ENCODE assay signal across 23 mouse cellular contexts in the genomic region with DNA sequence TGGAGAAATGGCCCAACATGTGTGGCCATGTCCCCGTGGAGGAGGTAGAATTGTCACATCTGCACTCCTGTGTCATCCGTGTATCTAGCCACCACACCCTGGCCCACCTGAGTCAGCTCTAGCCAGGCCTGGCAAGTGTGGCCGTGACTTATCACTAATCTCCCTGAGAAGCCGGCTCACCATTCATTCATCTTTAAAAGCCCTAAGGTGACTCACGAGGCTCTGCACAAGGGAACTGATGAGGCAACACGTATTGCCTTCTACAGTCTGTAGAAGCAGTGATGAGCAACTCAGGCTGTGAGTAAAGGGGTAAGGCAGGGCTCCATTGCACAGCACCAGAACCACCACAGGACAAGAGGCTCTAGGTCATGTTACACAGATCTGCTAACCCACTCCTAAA.
DNase-seq lines count a peak whose midpoint lies in the region; ATAC-seq and TF ChIP-seq lines count a peak whose summit lies in the region.
"Had no signal": no experiment of that assay in that cellular context is flagged by ENCODE, and none has a peak within 500 bp of the region (broad histone marks: within the 10 kb centered on the region; RNA-seq: fewer than 3 reads in every experiment).

No protein-coding gene starts in this region.

- H3K4me2 ChIP-seq in intestine, postnatal 0 days (replicated peaks; ENCODE audit: low read depth), result no peak overlapping the region
- H3K4me2 ChIP-seq in kidney, embryonic 16.5 days (replicated peaks; ENCODE audit: low read depth, low read length), result no peak overlapping the region
- no peak overlapping the region for H3K4me2 ChIP-seq in liver, embryonic 11.5 days
- H3K4me2 ChIP-seq: forebrain, embryonic 13.5 days; heart, embryonic 15.5 days; hindbrain, embryonic 15.5 days; limb, embryonic 15.5 days; liver, embryonic 15.5 days; lung, embryonic 15.5 days; midbrain, embryonic 15.5 days had no signal

- no peaks in the 10 kb centered on the region for H3K27me3 ChIP-seq in intestine, postnatal 0 days (replicated peaks; ENCODE audit: control insufficient read depth, insufficient read depth, low read length)
- no peaks in the 10 kb centered on the region for H3K27me3 ChIP-seq in kidney, embryonic 16.5 days (ENCODE audit: insufficient read depth, low read length)
- no peaks in the 10 kb centered on the region for H3K27me3 ChIP-seq in liver, embryonic 11.5 days (replicated peaks; ENCODE audit: control insufficient read depth, insufficient read depth, low read length)
- H3K27me3 ChIP-seq: forebrain, embryonic 13.5 days; heart, embryonic 15.5 days; hindbrain, embryonic 15.5 days; limb, embryonic 15.5 days; liver, embryonic 15.5 days; lung, embryonic 15.5 days; midbrain, embryonic 15.5 days had no signal

- no peaks in the 10 kb centered on the region for H3K9me3 ChIP-seq in intestine, postnatal 0 days (ENCODE audit: control insufficient read depth)
- no peaks in the 10 kb centered on the region for H3K9me3 ChIP-seq in kidney, embryonic 16.5 days (ENCODE audit: low read length)
- H3K9me3 ChIP-seq in liver, embryonic 11.5 days (ENCODE audit: control insufficient read depth, low read length), result no peaks in the 10 kb centered on the region
- H3K9me3 ChIP-seq: forebrain, embryonic 13.5 days; heart, embryonic 15.5 days; hindbrain, embryonic 15.5 days; limb, embryonic 15.5 days; liver, embryonic 15.5 days; lung, embryonic 15.5 days; midbrain, embryonic 15.5 days had no signal

- H3K36me3 ChIP-seq in intestine, postnatal 0 days (ENCODE audit: control insufficient read depth, insufficient read depth), result no peaks in the 10 kb centered on the region
- H3K36me3 ChIP-seq in kidney, embryonic 16.5 days (ENCODE audit: insufficient read depth, low read length), result no peaks in the 10 kb centered on the region
- H3K36me3 ChIP-seq in liver, embryonic 11.5 days (ENCODE audit: control insufficient read depth, insufficient read depth, low read length), result no peaks in the 10 kb centered on the region
- H3K36me3 ChIP-seq: heart, embryonic 15.5 days; hindbrain, embryonic 15.5 days; limb, embryonic 15.5 days; liver, embryonic 15.5 days; lung, embryonic 15.5 days; midbrain, embryonic 15.5 days had no signal

- 36% methylated on average over 6 of the region's 6 CpGs for WGBS in intestine, postnatal 0 days
- 70% methylated on average over 6 of the region's 6 CpGs for WGBS in kidney, embryonic 16.5 days
- 67% methylated on average over 6 of the region's 6 CpGs for WGBS in liver, embryonic 11.5 days

- peak; percentile 70 for ATAC-seq in intestine, postnatal 0 days
- no peak for ATAC-seq in kidney, embryonic 16.5 days (ENCODE audit: low FRiP score, low TSS enrichment)
- ATAC-seq in liver, embryonic 11.5 days (replicated peaks; ENCODE audit: low FRiP score), result no peak
- ATAC-seq: forebrain, embryonic 13.5 days; midbrain, embryonic 15.5 days had no signal

- no peaks in the 10 kb centered on the region; the same call in 1 of the 2 replicates for H3K4me1 ChIP-seq in intestine, postnatal 0 days (replicated peaks; ENCODE audit: control insufficient read depth, insufficient read depth, low read length)
- H3K4me1 ChIP-seq in kidney, embryonic 16.5 days (ENCODE audit: insufficient read depth, low read length), result no peaks in the 10 kb centered on the region
- H3K4me1 ChIP-seq in liver, embryonic 11.5 days (replicated peaks; ENCODE audit: control insufficient read depth, insufficient read depth, low read length), result no peaks in the 10 kb centered on the region
- H3K4me1 ChIP-seq: forebrain, embryonic 13.5 days; heart, embryonic 15.5 days; hindbrain, embryonic 15.5 days; liver, embryonic 15.5 days; midbrain, embryonic 15.5 days had no signal

- H3K9ac ChIP-seq in intestine, postnatal 0 days (ENCODE audit: low read depth, low read length), result no peak overlapping the region
- H3K9ac ChIP-seq in kidney, embryonic 16.5 days (replicated peaks; ENCODE audit: low read length), result no peak overlapping the region
- H3K9ac ChIP-seq in liver, embryonic 11.5 days (ENCODE audit: low read depth, low read length), result no peak overlapping the region
- H3K9ac ChIP-seq: forebrain, embryonic 13.5 days; heart, embryonic 15.5 days; hindbrain, embryonic 15.5 days; limb, embryonic 15.5 days; liver, embryonic 15.5 days; lung, embryonic 15.5 days; midbrain, embryonic 15.5 days had no signal

- peak; percentile 68 for DNase-seq in adrenal gland, adult 2 months
- DNase-seq in adrenal gland, postnatal 4 days (ENCODE audit: low spot score in 2 of 2), result no peak
- peak; percentile 5 for DNase-seq in adrenal gland, postnatal 25 days
- DNase-seq in urinary bladder, postnatal 4 days (ENCODE audit: low spot score in 2 of 2), result no peak
- no peak for DNase-seq in liver, embryonic 11.5 days (ENCODE audit: low spot score)
- DNase-seq: cerebellum, adult 8-10 months; cerebellum, postnatal 36 days; heart, postnatal 36 days; kidney, adult 11 months; kidney, postnatal 10 days; left cerebral cortex, postnatal 4 days; lung, postnatal 36 days; right cerebral cortex, adult 18-20 months; right cerebral cortex, postnatal 4 days had no signal

- H3K4me3 ChIP-seq in intestine, postnatal 0 days (ENCODE audit: low read depth, low read length), result no peak overlapping the region
- H3K4me3 ChIP-seq in kidney, embryonic 16.5 days (ENCODE audit: low read length), result no peak overlapping the region
- no peak overlapping the region for H3K4me3 ChIP-seq in liver, embryonic 11.5 days (ENCODE audit: low read depth, low read length)
- H3K4me3 ChIP-seq: forebrain, embryonic 13.5 days; heart, embryonic 15.5 days; hindbrain, embryonic 15.5 days; limb, embryonic 15.5 days; liver, embryonic 15.5 days; lung, embryonic 15.5 days; midbrain, embryonic 15.5 days had no signal

- peak; percentile 16 for TF ChIP-seq CTCF in intestine, postnatal 0 days (IDR thresholded peaks at IDR 0.05; ENCODE audit: low read depth)

- no peak overlapping the region for H3K27ac ChIP-seq in intestine, postnatal 0 days (ENCODE audit: low read depth, low read length)
- H3K27ac ChIP-seq in kidney, embryonic 16.5 days (ENCODE audit: low read length), result no peak overlapping the region
- no peak overlapping the region for H3K27ac ChIP-seq in liver, embryonic 11.5 days (ENCODE audit: low read depth, low read length)
- H3K27ac ChIP-seq: forebrain, embryonic 13.5 days; heart, embryonic 15.5 days; hindbrain, embryonic 15.5 days; limb, embryonic 15.5 days; liver, embryonic 15.5 days; lung, embryonic 15.5 days; midbrain, embryonic 15.5 days had no signal

Comparison
In these comparisons a context has a peak if more than half of its experiments do, and no peak if none do; other contexts are left out.
1. DNase-seq: peak in adrenal gland, adult 2 months (single experiment) and adrenal gland, postnatal 25 days (single experiment); none in adrenal gland, postnatal 4 days (0 of 2), urinary bladder, postnatal 4 days (0 of 2) and liver, embryonic 11.5 days (single experiment).